Mouse (Mus musculus) lung, embryonic 14.5 days (tissue): ENCODE measurements around the gene Slc38a5. TPM values are rescaled to one million over a fixed set of nuclear protein-coding genes. Genes with fewer than 3 reads are reported as not detected.

ENCODE experiments used
- ATAC-seq: fragments of 200-750 bp; cut with Nextera tagmentation; 2 replicates; pipeline ENCODE4 v1.8.0; 2017; ENCODE audit warnings: mild to moderate bottlenecking, moderate TSS enrichment, moderate library complexity; ENCODE audit not compliant: insufficient read depth
- DNase-seq: peaks from one replicate; pipeline ENCODE4 v3.0.0-alpha.2; 2015
- H3K27ac ChIP-seq: fragments of 300-500 bp; sonication (generic); 2 replicates; pipeline ENCODE4 v1.5.1; 2014; ENCODE audit warnings: low read depth, mild to moderate bottlenecking, moderate library complexity
- H3K27me3 ChIP-seq: fragments of 300-500 bp; sonication (generic); 2 replicates; pipeline ENCODE4 v1.6.1; 2014; ENCODE audit warnings: low read length, control low read depth; ENCODE audit not compliant: insufficient read depth
- H3K36me3 ChIP-seq: fragments of 300-500 bp; sonication (generic); 2 replicates; pipeline ENCODE4 v1.6.1; 2014; ENCODE audit warnings: control low read depth; ENCODE audit not compliant: insufficient read depth
- H3K4me1 ChIP-seq: fragments of 300-500 bp; sonication (generic); 2 replicates; pipeline ENCODE4 v1.6.1; 2014; ENCODE audit warnings: antibody characterized with exemption, control low read depth; ENCODE audit not compliant: insufficient read depth
- H3K4me2 ChIP-seq: fragments of 300-500 bp; sonication (generic); 2 replicates; pipeline ENCODE4 v1.6.1; 2014; ENCODE audit warnings: mild to moderate bottlenecking
- H3K4me3 ChIP-seq: fragments of 300-500 bp; sonication (generic); 2 replicates; pipeline ENCODE4 v1.5.1; 2014; ENCODE audit warnings: low read depth, low read length
- H3K9ac ChIP-seq: fragments of 300-500 bp; sonication (generic); 2 replicates; pipeline ENCODE4 v1.6.1; 2014
- H3K9me3 ChIP-seq: fragments of 300-500 bp; sonication (generic); 2 replicates; pipeline ENCODE4 v1.6.1; 2016; ENCODE audit warnings: low read depth, low read length, control low read depth
- CTCF ChIP-seq: IDR thresholded peaks from 2 replicates; pipeline ENCODE4 v1.5.1; 2016; ENCODE audit warnings: antibody characterized with exemption, low read depth
- WGBS: fragments of 180-500 bp; shearing (Covaris S2); extraction: QIAGEN DNeasy Blood & Tissue Kit; methylation state at CpG from one replicate; pipeline ENCODE4 v1.1.7; 2014; 5-methylcytosine and 5-hydroxymethylcytosine counted together
- polyA plus RNA-seq: library from polyadenylated mRNA; unstranded; fragments of >200 nt; fragmentation: Nextera tagmentation; extraction: Ambion mirVana; gene quantifications from 2 replicates; pipeline ENCODE4 v1.2.1, GENCODE M21; 2014

The Slc38a5 gene
- polyA plus RNA-seq, 1 experiment from 2014 or later, result 92.9 TPM

DNA sequence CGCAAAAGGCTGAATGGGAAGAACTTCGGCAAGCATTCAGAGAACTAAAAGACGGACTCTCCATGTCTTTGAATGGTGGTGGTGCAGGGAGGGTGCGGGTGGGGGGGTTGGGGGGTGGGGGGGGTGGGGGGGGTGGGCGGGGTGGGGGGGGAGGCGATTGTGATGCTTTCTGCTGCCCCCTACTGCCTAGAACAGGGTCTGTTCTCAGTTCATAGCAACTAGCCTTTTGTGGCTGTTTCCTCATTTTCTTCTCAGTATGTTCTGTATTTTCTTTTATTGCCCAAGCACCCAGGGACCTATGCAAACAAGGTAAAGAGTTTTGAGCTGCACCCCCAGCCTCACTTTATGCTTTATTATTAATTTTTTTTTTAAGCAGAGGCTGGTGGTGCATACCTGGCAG, 15.1 kb upstream of the Slc38a5 start:
- 57% methylated on average over 3 of the region's 6 CpGs for WGBS
- Histone ChIP-seq H3K4me3 (no peak overlapping the region), H3K27ac (no peak overlapping the region), H3K27me3 (no peaks in the 10 kb centered on the region), H3K36me3 (no peaks in the 10 kb centered on the region), H3K9me3 (no peaks in the 10 kb centered on the region), H3K4me2 (no peak overlapping the region), H3K4me1 (no peaks in the 10 kb centered on the region), H3K9ac (no peak overlapping the region)
- no peak for TF ChIP-seq CTCF
- DNase-seq, result no peak
- ATAC-seq, result no peak

DNA sequence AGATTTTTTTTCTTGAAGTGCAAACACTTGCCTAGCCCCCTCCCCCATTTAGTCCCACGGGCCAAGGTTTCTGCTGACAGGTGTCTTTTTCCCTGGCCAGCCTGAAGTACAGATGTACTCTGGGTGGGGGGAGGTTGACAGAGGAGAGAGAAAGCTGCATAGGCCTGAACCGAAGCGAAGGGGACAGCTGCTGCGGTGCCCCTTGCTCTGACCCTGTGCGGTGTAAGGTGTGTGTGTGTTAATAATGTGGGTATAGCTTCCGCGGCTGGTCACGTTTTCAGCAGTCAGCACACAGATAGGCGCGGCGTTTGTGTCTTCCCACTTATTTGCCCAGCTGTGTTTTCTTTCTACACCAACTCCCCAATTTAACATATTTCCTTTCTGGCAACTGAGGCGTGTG, 11.5 kb upstream of the Slc38a5 start:
- Histone ChIP-seq H3K27ac (no peak overlapping the region), H3K4me2 (no peak overlapping the region), H3K27me3 (no peaks in the 10 kb centered on the region), H3K4me3 (no peak overlapping the region), H3K9me3 (no peaks in the 10 kb centered on the region), H3K9ac (no peak overlapping the region), H3K36me3 (no peaks in the 10 kb centered on the region), H3K4me1 (no peaks in the 10 kb centered on the region)
- 57% methylated on average over 12 of the region's 12 CpGs for WGBS
- no peak for TF ChIP-seq CTCF
- no peak for ATAC-seq
- no peak for DNase-seq

- ATAC-seq (no peak), DNase-seq (no peak)
- H3K27me3 ChIP-seq, result no peaks in the 10 kb centered on the region
- whole genome bisulfite sequencing, result 75% methylated on average over 5 of the region's 5 CpGs
- H3K4me3 ChIP-seq, result no peak overlapping the region
- TF ChIP-seq CTCF, result no peak
- no peak overlapping the region for H3K9ac ChIP-seq
- H3K36me3 ChIP-seq, result no peaks in the 10 kb centered on the region
- H3K4me1 ChIP-seq, result no peaks in the 10 kb centered on the region
- no peaks in the 10 kb centered on the region for H3K9me3 ChIP-seq
- H3K4me2 ChIP-seq, result no peak overlapping the region
- no peak overlapping the region for H3K27ac ChIP-seq
Measured at GRCm38 (mm10) chrX:8263156-8263804, 7.7 kb upstream of the Slc38a5 start.

- H3K27ac ChIP-seq, result no peak overlapping the region
- TF ChIP-seq CTCF, result no peak
- DNase-seq, result no peak
- no peaks in the 10 kb centered on the region for H3K36me3 ChIP-seq
- H3K9ac ChIP-seq, result no peak overlapping the region
- no peaks in the 10 kb centered on the region for H3K9me3 ChIP-seq
- H3K4me3 ChIP-seq, result no peak overlapping the region
- 82% methylated on average over 3 of the region's 3 CpGs for WGBS
- no peak overlapping the region for H3K4me2 ChIP-seq
- no peak for ATAC-seq
- H3K27me3 ChIP-seq, result no peaks in the 10 kb centered on the region
- H3K4me1 ChIP-seq, result no peaks in the 10 kb centered on the region
Measured at GRCm38 (mm10) chrX:8264222-8264621, 6.7 kb upstream of the Slc38a5 start.

GRCm38 (mm10) chrX:8272000-8272399, 1.1 kb downstream of the Slc38a5 start:
- peak overlapping the region; percentile 63 for H3K27ac ChIP-seq
- no peaks in the 10 kb centered on the region for H3K27me3 ChIP-seq
- peak overlapping the region; percentile 43 for H3K9ac ChIP-seq
- peak overlapping the region; percentile 53 for H3K4me2 ChIP-seq
- peak overlapping the region; percentile 36 for H3K4me3 ChIP-seq
- no peaks in the 10 kb centered on the region for H3K4me1 ChIP-seq
- H3K9me3 ChIP-seq, result no peaks in the 10 kb centered on the region
- H3K36me3 ChIP-seq, result no peaks in the 10 kb centered on the region
- 27% methylated on average over 9 of the region's 10 CpGs for WGBS
- TF ChIP-seq CTCF, result no peak
- DNase-seq, result no peak
- ATAC-seq, result no peak

DNA sequence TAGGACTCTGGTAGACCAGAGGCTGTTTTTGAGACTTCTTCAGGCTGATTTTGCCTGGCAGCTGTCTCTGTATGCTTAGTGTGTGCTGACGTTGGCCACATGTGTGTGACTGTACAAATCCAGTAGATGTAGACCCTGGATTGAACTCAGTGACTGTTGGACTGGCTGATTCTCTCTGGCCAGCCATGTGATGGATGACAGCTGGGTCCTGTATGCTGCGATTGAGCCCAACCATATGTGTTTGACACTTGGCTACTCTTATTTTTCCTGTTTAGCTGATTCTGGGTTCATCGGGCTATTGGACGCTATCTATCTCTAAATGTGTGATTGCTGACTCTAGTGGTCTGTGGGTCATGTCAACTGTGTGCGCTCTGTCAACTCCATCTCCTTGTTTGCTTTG, 3.1 kb downstream of the Slc38a5 start:
- Histone ChIP-seq H3K4me2 (peak overlapping the region; percentile 53), H3K9me3 (no peaks in the 10 kb centered on the region)

GRCm38 (mm10) chrX:8288621-8289020, 17.7 kb downstream of the Slc38a5 start:
- no peak overlapping the region for H3K4me2 ChIP-seq
- no peak for TF ChIP-seq CTCF
- H3K9ac ChIP-seq, result no peak overlapping the region
- H3K27me3 ChIP-seq, result no peaks in the 10 kb centered on the region
- ATAC-seq, result no peak
- H3K9me3 ChIP-seq, result no peaks in the 10 kb centered on the region
- H3K27ac ChIP-seq, result no peak overlapping the region
- H3K36me3 ChIP-seq, result no peaks in the 10 kb centered on the region
- no peak for DNase-seq
- H3K4me3 ChIP-seq, result no peak overlapping the region
- WGBS, result 79% methylated on average over 5 of the region's 5 CpGs
- H3K4me1 ChIP-seq, result no peaks in the 10 kb centered on the region

More for the DNA sequence above, 3.1 kb downstream of the Slc38a5 start:
- WGBS, result 41% methylated on average over 5 of the region's 5 CpGs
- peak; percentile 96 for ATAC-seq
- peak; percentile 84 for DNase-seq
- Histone ChIP-seq H3K27ac (no peak overlapping the region; the same call in 1 of the 2 replicates), H3K4me1 (no peaks in the 10 kb centered on the region), H3K36me3 (no peaks in the 10 kb centered on the region), H3K4me3 (no peak overlapping the region), H3K9ac (no peak overlapping the region), H3K27me3 (no peaks in the 10 kb centered on the region)
- TF ChIP-seq CTCF, result no peak
